21 mouse cellular contexts compared by ENCODE assay signal in genomic region chr14:61656469-61656868, GRCm38 (mm10). TPM values are rescaled to one million over a fixed set of nuclear protein-coding genes. Genes with fewer than 3 reads are reported as not detected.
DNase-seq lines count a peak whose midpoint lies in the region; ATAC-seq and TF ChIP-seq lines count a peak whose summit lies in the region.
"Had no signal": no experiment of that assay in that cellular context is flagged by ENCODE, and none has a peak within 500 bp of the region (broad histone marks: within the 10 kb centered on the region; RNA-seq: fewer than 3 reads in every experiment).

No protein-coding gene starts in this region.

- peak; percentile 49; the same call in 1 of the 2 replicates for ATAC-seq in stomach, embryonic 14.5 days (ENCODE audit: insufficient number of reproducible peaks, insufficient read depth, low FRiP score, low read depth)
- no peak for ATAC-seq in stomach, postnatal 0 days (ENCODE audit: low FRiP score, low TSS enrichment)
- ATAC-seq in erythroblast, adult 5-6 weeks (replicated peaks; ENCODE audit: low FRiP score, poor library complexity, severe bottlenecking) = peak; percentile 92
- peak; percentile 99 for ATAC-seq in liver, embryonic 14.5 days (ENCODE audit: insufficient read depth)
- no peak for ATAC-seq in neural tube, embryonic 15.5 days (ENCODE audit: low FRiP score)

- no peak overlapping the region for H3K4me3 ChIP-seq in stomach, embryonic 14.5 days (ENCODE audit: low read depth, low read length)
- H3K4me3 ChIP-seq in stomach, postnatal 0 days (ENCODE audit: low read depth, low read length) = no peak overlapping the region
- peak overlapping the region in 1 of 2 experiments; percentile 28; a peak in 2 of 4 replicates for H3K4me3 ChIP-seq in liver, embryonic 14.5 days (ENCODE audit: insufficient read depth in 1 of 2, low read depth in 2 of 2, low read length in 2 of 2)
- no peak overlapping the region for H3K4me3 ChIP-seq in neural tube, embryonic 15.5 days (replicated peaks)
- H3K4me3 ChIP-seq: embryonic facial prominence, embryonic 12.5 days; forebrain, embryonic 10.5 days; heart, embryonic 13.5 days; midbrain, embryonic 10.5 days; neural tube, embryonic 12.5 days had no signal

- DNase-seq in stomach, postnatal 0 days (ENCODE audit: low spot score) = no peak
- DNase-seq in liver, embryonic 14.5 days (ENCODE audit: low read depth in 3 of 3, low spot score in 3 of 3) = peak; percentile 77 to 82 (median 81)
- peak; percentile 48 for DNase-seq in yolk sac, embryonic 10.5 days (ENCODE audit: low spot score)
- DNase-seq in urinary bladder, postnatal 36 days (ENCODE audit: low spot score in 2 of 2) = no peak
- DNase-seq in embryo, embryonic 10.5 days (ENCODE audit: low spot score) = no peak
- DNase-seq: adrenal gland, adult 2 months; B cell, adult 2 months; cerebellum, adult 18-20 months; cerebellum, postnatal 36 days; gastrocnemius, postnatal 10 days; layer of hippocampus, postnatal 36 days; lung, adult 18-20 months; right cerebral cortex, postnatal 14 days had no signal

- no peaks in the 10 kb centered on the region for H3K4me1 ChIP-seq in stomach, embryonic 14.5 days (ENCODE audit: control insufficient read depth, insufficient read depth, low read length)
- no peaks in the 10 kb centered on the region for H3K4me1 ChIP-seq in stomach, postnatal 0 days (replicated peaks; ENCODE audit: control insufficient read depth, insufficient read depth)
- H3K4me1 ChIP-seq in liver, embryonic 14.5 days (replicated peaks; ENCODE audit: control insufficient read depth in 2 of 2, insufficient read depth in 2 of 2, low read length in 1 of 2) = peaks cover 29 to 43% of the 10 kb centered on the region in 2 experiments
- no peaks in the 10 kb centered on the region for H3K4me1 ChIP-seq in neural tube, embryonic 15.5 days
- H3K4me1 ChIP-seq: embryonic facial prominence, embryonic 12.5 days; forebrain, embryonic 10.5 days; midbrain, embryonic 10.5 days; neural tube, embryonic 12.5 days had no signal

- 47% methylated on average over 2 of the region's 2 CpGs for WGBS in stomach, embryonic 14.5 days
- WGBS in stomach, postnatal 0 days = 35% methylated on average over 2 of the region's 2 CpGs
- 8% methylated on average over 2 of the region's 2 CpGs for WGBS in liver, embryonic 14.5 days (ENCODE audit: insufficient replicate concordance)
- 57% methylated on average over 2 of the region's 2 CpGs for WGBS in neural tube, embryonic 15.5 days

- H3K36me3 ChIP-seq in stomach, embryonic 14.5 days (ENCODE audit: control insufficient read depth, insufficient read depth, low read length) = no peaks in the 10 kb centered on the region
- H3K36me3 ChIP-seq in stomach, postnatal 0 days (ENCODE audit: control insufficient read depth, insufficient read depth, low read length) = no peaks in the 10 kb centered on the region
- H3K36me3 ChIP-seq in liver, embryonic 14.5 days (replicated peaks; ENCODE audit: control insufficient read depth, insufficient read depth, low read depth) = no peaks in the 10 kb centered on the region
- H3K36me3 ChIP-seq in neural tube, embryonic 15.5 days = no peaks in the 10 kb centered on the region
- H3K36me3 ChIP-seq: embryonic facial prominence, embryonic 12.5 days; forebrain, embryonic 10.5 days; midbrain, embryonic 10.5 days; neural tube, embryonic 12.5 days had no signal

- H3K9me3 ChIP-seq in stomach, embryonic 14.5 days (ENCODE audit: control insufficient read depth, low read depth, low read length) = no peaks in the 10 kb centered on the region
- no peaks in the 10 kb centered on the region for H3K9me3 ChIP-seq in stomach, postnatal 0 days (ENCODE audit: control insufficient read depth, low read length)
- H3K9me3 ChIP-seq in liver, embryonic 14.5 days (ENCODE audit: control insufficient read depth, low read length) = no peaks in the 10 kb centered on the region
- H3K9me3 ChIP-seq in neural tube, embryonic 15.5 days (replicated peaks) = no peaks in the 10 kb centered on the region
- H3K9me3 ChIP-seq: embryonic facial prominence, embryonic 12.5 days; forebrain, embryonic 10.5 days; heart, embryonic 13.5 days; midbrain, embryonic 10.5 days; neural tube, embryonic 12.5 days had no signal

- H3K4me2 ChIP-seq in stomach, embryonic 14.5 days (replicated peaks; ENCODE audit: low read depth, low read length) = no peak overlapping the region
- H3K4me2 ChIP-seq in stomach, postnatal 0 days (replicated peaks; ENCODE audit: low read depth) = no peak overlapping the region
- H3K4me2 ChIP-seq in liver, embryonic 14.5 days (ENCODE audit: low read depth) = peak overlapping the region; percentile 74
- no peak overlapping the region for H3K4me2 ChIP-seq in neural tube, embryonic 15.5 days
- H3K4me2 ChIP-seq: embryonic facial prominence, embryonic 12.5 days; heart, embryonic 13.5 days; neural tube, embryonic 12.5 days had no signal

- no peak for TF ChIP-seq EP300 in stomach, postnatal 0 days (optimal IDR thresholded peaks at IDR 0.05)
- peak; percentile 53 for TF ChIP-seq EP300 in liver, embryonic 14.5 days (IDR thresholded peaks at IDR 0.05; ENCODE audit: low read depth)

- no peak for TF ChIP-seq CTCF in stomach, postnatal 0 days (IDR thresholded peaks at IDR 0.05; ENCODE audit: low read depth)
- TF ChIP-seq CTCF in liver, embryonic 14.5 days (IDR thresholded peaks at IDR 0.05; ENCODE audit: low read depth) = no peak

- no peak overlapping the region for H3K27ac ChIP-seq in stomach, embryonic 14.5 days (ENCODE audit: low read length)
- no peak overlapping the region for H3K27ac ChIP-seq in stomach, postnatal 0 days (replicated peaks)
- H3K27ac ChIP-seq in liver, embryonic 14.5 days = peak overlapping the region; percentile 93
- no peak overlapping the region for H3K27ac ChIP-seq in neural tube, embryonic 15.5 days (replicated peaks)
- H3K27ac ChIP-seq: embryonic facial prominence, embryonic 12.5 days; forebrain, embryonic 10.5 days; heart, embryonic 13.5 days; midbrain, embryonic 10.5 days; neural tube, embryonic 12.5 days had no signal

- H3K9ac ChIP-seq in stomach, embryonic 14.5 days (replicated peaks; ENCODE audit: low read depth, low read length) = no peak overlapping the region
- H3K9ac ChIP-seq in stomach, postnatal 0 days (ENCODE audit: low read length) = no peak overlapping the region
- peak overlapping the region; percentile 53; the same call in 1 of the 2 replicates for H3K9ac ChIP-seq in liver, embryonic 14.5 days (replicated peaks)
- no peak overlapping the region for H3K9ac ChIP-seq in neural tube, embryonic 15.5 days (replicated peaks)
- H3K9ac ChIP-seq: embryonic facial prominence, embryonic 12.5 days; heart, embryonic 13.5 days; neural tube, embryonic 12.5 days had no signal

- H3K27me3 ChIP-seq in stomach, embryonic 14.5 days (ENCODE audit: control insufficient read depth, insufficient read depth, low read length) = no peaks in the 10 kb centered on the region
- H3K27me3 ChIP-seq in stomach, postnatal 0 days (ENCODE audit: control insufficient read depth, insufficient read depth, low read length) = no peaks in the 10 kb centered on the region
- no peaks in the 10 kb centered on the region for H3K27me3 ChIP-seq in liver, embryonic 14.5 days (ENCODE audit: control insufficient read depth, insufficient read depth, low read length)
- H3K27me3 ChIP-seq in neural tube, embryonic 15.5 days (replicated peaks) = no peaks in the 10 kb centered on the region
- H3K27me3 ChIP-seq: embryonic facial prominence, embryonic 12.5 days; heart, embryonic 13.5 days; neural tube, embryonic 12.5 days had no signal

RNA-seq across cellular contexts. Expression of gene Kcnrg, which starts 49.2 kb away (rescaled TPM):
- polyA plus RNA-seq in stomach, embryonic 14.5 days (2014; fragmentation: Nextera tagmentation; extraction: Ambion mirVana) = 1.4 and 1.8 TPM in 2 replicates
- polyA plus RNA-seq in stomach, postnatal 0 days (2015; fragmentation: Nextera tagmentation; extraction: Ambion mirVana) = 0.29 TPM in 2 replicates
- total RNA-seq in erythroblast, adult 5-6 weeks (2015; ENCODE audit: low replicate concordance) = not detected in 2 replicates
- total RNA-seq in erythroblast, adult 5-6 weeks (2017; ENCODE audit: low replicate concordance) = 0.68 and 0.98 TPM in 2 replicates
- polyA plus RNA-seq in liver, embryonic 14.5 days (2012; rRNA removed) = 0.08 and 0.13 TPM in 2 replicates
- 0.19 and 0.25 TPM in 2 replicates for polyA plus RNA-seq in liver, embryonic 14.5 days (2014; fragmentation: Nextera tagmentation; extraction: Ambion mirVana)
- 2.1 and 2.2 TPM in 2 replicates for polyA plus RNA-seq in neural tube, embryonic 15.5 days (2015; fragmentation: Nextera tagmentation; extraction: Ambion mirVana)

RNA-seq across cellular contexts. Expression of gene Trim13, which starts 58.4 kb away (rescaled TPM):
- polyA plus RNA-seq in stomach, embryonic 14.5 days (2014; fragmentation: Nextera tagmentation; extraction: Ambion mirVana) = 22.7 and 25.5 TPM in 2 replicates
- polyA plus RNA-seq in stomach, postnatal 0 days (2015; fragmentation: Nextera tagmentation; extraction: Ambion mirVana) = 25.6 and 26.1 TPM in 2 replicates
- total RNA-seq in erythroblast, adult 5-6 weeks (2015; ENCODE audit: low replicate concordance) = 1.3 and 6.1 TPM in 2 replicates
- total RNA-seq in erythroblast, adult 5-6 weeks (2017; ENCODE audit: low replicate concordance) = 1.7 and 7.1 TPM in 2 replicates
- 1.9 and 2.7 TPM in 2 replicates for polyA plus RNA-seq in liver, embryonic 14.5 days (2012; rRNA removed)
- polyA plus RNA-seq in liver, embryonic 14.5 days (2014; fragmentation: Nextera tagmentation; extraction: Ambion mirVana) = 4.0 and 4.3 TPM in 2 replicates
- 38.2 and 44.8 TPM in 2 replicates for polyA plus RNA-seq in neural tube, embryonic 15.5 days (2015; fragmentation: Nextera tagmentation; extraction: Ambion mirVana)

Comparison
In these comparisons a context has a peak if more than half of its experiments do, and no peak if none do; other contexts are left out.
1. ATAC-seq: peak in stomach, embryonic 14.5 days (single experiment), erythroblast, adult 5-6 weeks (single experiment) and liver, embryonic 14.5 days (single experiment); none in stomach, postnatal 0 days (single experiment) and neural tube, embryonic 15.5 days (single experiment).
2. DNase-seq: peak in liver, embryonic 14.5 days (3 of 3) and yolk sac, embryonic 10.5 days (single experiment); none in stomach, postnatal 0 days (single experiment), urinary bladder, postnatal 36 days (0 of 2) and embryo, embryonic 10.5 days (single experiment).